Mouse (Mus musculus) mouse embryonic stem cell (cell line): ENCODE measurements around the gene Ang2.
"Not testable (repeated sequence)": the region's sequence is repeated elsewhere in the genome, so short reads cannot be mapped to it uniquely, and the experiment has no call there.

Experiments used
- in situ Hi-C, 2 experiments: fragments of 300-500 bp; cut with MboI; formaldehyde crosslinking; loops; 1 replicate in 1 of 2; 3 replicates in 1 of 2; pipeline ENCODE4 v1.14.3; 2019 to 2020; ENCODE audit warnings: low sequenced_read_pairs in 2 of 2, low pct_unique_long_range_greater_than_20kb in 1 of 2, mixed read lengths in 1 of 2; ENCODE audit not compliant: unreplicated experiment in 1 of 2

Gene Ang2

DNA sequence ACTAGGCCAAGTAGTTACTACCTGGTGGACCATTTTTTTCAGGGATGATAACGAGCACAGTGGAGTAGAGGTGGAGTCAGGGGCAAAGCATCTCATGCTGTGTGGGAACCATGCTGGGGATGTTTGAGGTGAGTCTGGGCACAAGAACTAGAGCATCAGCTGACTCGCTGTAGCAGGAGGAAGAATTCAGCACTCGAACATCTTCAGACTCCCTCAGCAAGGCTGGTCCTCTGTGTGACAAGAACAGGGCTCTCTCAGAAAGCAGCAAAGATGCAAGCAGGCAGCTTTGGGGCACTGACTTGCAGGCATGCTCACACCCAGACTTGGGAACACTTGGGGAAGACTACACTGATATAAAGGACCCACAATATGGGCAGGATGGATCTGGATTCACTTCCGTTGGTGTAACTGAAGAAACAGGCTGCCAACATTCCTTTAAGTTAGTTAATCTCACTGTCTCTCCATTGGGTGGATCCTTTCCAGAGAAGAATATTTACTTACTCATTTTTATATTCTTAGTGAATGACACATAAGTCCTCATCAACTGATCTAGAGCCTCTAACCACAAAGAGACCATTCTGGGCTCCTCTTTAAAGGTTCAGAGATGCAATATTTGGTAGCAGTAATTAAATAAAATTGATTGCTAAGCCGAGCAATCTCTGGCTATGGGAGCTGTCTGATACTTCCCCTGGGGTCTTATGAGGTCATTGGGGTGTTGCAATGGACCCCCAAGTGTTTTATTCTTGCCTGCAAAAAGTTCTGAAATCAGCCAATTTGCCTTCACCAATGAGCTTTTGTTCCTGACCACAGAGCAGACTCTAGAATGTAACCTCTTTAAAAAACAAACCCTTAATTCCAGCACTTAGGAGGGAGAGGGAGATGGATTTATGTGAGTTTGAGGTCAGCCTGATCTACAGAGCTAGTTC lies at the start of gene Ang2:
Gene Ang2, minus strand, starts transcription at position 51 of the 926 bp plus-strand sequence.
- in situ Hi-C loops: no loop called here

DNA sequence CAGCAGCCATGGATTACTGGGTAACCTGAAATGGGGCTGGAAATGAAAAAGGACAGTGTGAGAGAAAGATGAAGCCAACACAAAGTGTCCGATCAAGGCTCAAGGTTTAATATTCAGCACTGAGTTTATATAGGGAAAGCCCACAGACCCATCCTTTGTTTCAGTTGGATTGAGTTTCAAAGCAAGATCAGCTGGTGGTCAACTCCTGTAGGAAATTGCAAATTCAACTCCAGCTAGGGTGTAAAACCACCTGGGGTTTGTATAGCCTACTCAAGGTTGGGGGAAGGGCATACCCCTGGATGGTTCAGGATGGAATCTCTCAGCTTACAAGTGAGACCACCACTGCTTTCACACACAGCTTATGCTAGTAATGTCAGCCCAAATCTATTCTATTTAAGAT lies 48.8 kb upstream of the Ang2 start:
- in situ Hi-C loops: no loop called here

GRCm38 (mm10) chr14:51240899-51241298 lies 42.0 kb upstream of the Ang2 start:
- in situ Hi-C loops: no loop called here

GRCm38 (mm10) chr14:51237488-51237887 lies 38.5 kb upstream of the Ang2 start:
- in situ Hi-C loops: not testable (repeated sequence)

GRCm38 (mm10) chr14:51229657-51230056 lies 30.7 kb upstream of the Ang2 start:
- in situ Hi-C loops: not testable (repeated sequence)

DNA sequence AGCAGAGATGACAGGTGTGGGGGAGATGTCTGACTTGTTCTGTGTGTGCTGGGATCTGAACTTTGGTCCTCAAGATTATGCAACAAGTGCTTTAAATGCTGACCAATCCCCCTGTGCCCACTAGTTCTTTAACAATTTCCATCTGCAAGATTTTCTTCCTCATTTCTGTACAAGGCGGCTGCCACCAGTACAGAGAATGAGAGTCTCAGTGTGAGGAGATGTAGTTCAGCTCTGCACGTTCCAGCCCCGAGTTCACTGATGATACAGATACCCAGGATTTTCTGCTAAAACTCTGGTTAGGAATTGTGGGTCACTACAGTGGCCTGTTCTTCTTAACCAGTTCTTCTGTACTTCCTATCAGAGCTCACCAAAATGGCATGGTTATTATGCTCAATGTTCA lies 21.1 kb upstream of the Ang2 start:
- in situ Hi-C loops: not testable (repeated sequence)

GRCm38 (mm10) chr14:51203115-51203514 lies 4.2 kb upstream of the Ang2 start, which contains the start of gene Ear14:
Gene Ear14 (plus strand): TSS chr14:51203391.
- in situ Hi-C loops: no loop called here

DNA sequence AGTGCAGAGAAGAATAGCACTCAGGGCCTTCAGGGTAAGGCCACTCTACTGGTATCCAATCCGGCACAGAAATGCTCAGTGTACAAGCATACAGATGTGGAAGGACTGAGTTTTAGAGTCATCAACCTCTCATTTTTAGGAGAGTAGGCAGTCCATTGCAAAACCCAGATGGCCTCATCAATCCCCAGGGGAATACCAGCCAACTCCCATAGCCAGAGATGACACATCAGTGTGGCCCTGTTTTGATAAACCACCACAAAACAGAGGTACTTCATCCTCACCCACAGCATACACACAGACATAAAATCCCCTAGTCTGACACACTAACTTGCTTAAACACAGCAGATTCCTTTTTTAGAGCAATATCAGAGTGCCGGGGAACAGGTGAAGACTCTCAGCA lies 1.5 kb upstream of the Ang2 start:
- in situ Hi-C loops: no loop called here

DNA sequence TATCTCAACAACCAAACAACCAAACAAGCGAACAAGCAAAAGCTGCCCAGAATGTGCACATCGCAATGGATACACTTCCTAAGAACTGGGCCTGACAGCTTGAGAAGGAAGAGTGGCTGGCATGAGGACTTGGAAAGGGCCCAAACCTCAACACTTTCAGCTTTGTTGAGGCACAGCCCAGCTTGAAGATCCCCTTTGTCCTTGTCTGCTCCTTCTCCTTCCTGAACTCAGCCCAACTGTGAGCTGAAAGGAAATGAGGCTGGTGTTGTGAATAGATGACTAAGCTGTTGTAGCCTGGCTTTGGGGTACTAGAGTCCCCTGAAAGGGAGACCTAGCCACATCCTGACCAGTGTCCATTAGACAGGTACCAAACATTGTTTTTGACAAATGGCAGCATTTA lies 1.1 kb upstream of the Ang2 start:
- in situ Hi-C loops: no loop called here

DNA sequence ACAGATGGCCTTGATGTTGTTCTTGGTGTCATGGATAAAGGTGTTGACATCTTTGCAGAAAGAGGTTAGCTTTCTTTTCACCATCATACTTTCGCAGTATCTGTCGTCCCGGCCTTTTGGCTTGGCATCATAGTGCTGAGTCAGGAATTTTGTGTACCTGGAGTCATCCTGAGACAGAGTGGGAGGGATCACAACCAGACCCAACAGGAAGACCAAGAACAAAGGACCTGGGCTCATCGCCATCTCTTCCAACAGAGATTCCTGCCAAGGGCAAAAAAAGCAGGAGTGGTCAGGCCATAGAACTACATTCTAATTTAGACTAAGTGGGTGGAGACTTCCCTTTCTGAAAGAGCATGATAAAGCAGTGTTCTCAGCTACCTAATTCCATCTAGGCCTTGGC lies 3.3 kb downstream of the Ang2 start:
- in situ Hi-C loops: no loop called here

DNA sequence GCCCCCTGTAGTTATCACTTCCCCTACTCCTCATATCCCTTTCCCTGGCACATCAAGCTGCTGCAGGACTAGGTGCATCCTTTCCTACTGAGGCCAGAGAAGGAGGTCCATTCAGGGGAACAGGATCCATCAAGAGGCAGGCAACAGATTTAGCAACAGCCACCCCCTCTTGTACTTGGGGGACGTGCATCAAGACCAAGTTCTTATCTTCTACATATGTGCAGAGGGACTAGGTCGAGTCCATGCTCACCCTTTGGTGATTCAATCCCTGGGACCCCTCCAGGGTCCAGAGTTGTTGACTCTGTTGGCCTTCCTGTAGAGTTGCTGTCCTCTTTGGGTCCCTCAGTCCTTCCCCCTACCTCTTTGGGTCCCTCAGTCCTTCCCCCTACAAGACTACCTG lies 17.9 kb downstream of the Ang2 start:
- in situ Hi-C loops: not testable (repeated sequence)

DNA sequence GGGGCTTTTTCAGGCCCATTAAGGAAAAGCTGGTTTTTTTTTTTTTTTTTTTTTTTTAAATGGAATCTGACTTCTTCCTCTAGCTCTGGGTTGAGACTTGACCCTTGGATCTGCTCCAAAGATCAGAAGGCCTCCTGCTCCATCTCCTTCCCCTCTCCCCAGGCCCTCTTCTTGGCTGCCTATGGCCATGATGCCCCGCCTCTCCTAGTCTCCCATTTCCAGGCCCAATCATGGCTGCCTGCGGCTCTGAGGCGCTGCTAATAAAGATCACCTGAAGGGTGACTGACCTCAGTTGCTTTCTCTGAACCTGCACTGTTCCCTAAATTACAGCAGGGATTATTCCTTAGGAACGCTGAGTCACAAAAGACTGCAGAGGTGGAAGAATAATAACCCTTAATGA lies 25.1 kb downstream of the Ang2 start:
- in situ Hi-C loops: loop anchor here in 1 of 2 experiments (5.0 kb wide), 1 partner anchor 93 kb away; no protein-coding TSS in a partner anchor

DNA sequence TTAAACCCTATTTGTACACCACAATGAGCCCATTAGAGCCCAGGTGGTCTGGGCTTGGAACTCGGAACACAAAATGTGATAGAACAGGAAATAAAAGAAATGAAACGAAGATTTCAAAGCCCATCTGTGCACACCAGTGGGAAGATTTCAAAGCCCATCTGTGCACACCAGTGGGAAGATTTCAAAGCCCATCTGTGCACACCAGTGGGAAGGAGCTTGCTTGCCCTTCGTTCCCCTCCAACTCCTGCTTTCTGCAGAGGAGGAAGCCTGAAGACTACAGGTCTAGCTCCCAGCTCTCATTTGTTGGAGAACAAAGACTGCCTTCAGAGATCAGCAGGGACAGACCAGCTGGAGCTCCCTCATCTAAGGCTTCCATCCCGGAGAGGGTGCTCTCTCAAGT lies 26.0 kb downstream of the Ang2 start:
- in situ Hi-C loops: loop anchor here in 1 of 2 experiments (5.0 kb wide), 1 partner anchor 94 kb away; no protein-coding TSS in a partner anchor

- in situ Hi-C loops: loop anchor here in 1 of 2 experiments (5.0 kb wide), 1 partner anchor 95 kb away; no protein-coding TSS in a partner anchor
Measured at GRCm38 (mm10) chr14:51172095-51172865, 26.7 kb downstream of the Ang2 start.

DNA sequence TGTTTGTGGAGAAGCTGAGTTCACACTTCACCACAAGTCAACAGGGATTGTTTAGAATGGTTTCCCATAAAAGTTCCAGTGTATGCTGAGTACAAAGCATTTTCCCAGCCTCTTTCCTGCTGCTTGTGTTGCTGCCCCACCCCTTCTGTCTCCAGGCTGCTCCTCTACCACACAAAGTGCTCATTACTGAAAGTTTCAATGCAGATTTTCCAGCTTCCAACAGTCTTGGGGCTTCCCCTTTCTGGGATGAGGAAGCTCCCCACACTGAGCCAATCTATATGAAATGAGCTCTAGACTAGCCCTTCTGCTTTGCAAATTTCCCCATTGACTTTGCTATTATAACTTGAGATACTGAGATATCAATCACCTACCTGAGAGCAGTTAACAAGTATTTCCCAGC lies 32.9 kb downstream of the Ang2 start:
- in situ Hi-C loops: no loop called here

DNA sequence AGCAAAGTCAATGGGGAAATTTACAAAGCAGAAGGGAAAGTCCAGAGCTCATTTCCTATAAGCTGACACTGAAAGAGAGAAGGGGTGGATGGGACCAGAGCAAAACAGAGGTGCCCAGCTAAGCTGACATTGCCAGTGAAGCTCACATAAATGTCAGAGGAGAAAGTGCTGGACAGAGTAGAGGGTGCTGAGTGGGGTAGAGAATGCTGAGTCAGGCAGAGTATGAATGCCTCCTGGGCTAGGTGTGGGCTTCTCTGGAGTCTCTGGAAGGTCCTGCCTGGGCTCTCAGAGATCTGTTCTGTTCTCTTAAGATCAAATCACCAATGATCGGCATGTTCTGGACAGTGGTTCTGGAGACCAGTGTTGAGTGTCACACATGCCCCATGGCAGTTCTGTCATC lies 33.5 kb downstream of the Ang2 start:
- in situ Hi-C loops: no loop called here

- in situ Hi-C loops: not testable (repeated sequence)
Measured at GRCm38 (mm10) chr14:51163323-51163722, 35.6 kb downstream of the Ang2 start.

GRCm38 (mm10) chr14:51161976-51162375 lies 37.0 kb downstream of the Ang2 start, which contains the start of gene Rnase2b:
Gene Rnase2b (plus strand): TSS chr14:51162260.
- in situ Hi-C loops: not testable (repeated sequence)

DNA sequence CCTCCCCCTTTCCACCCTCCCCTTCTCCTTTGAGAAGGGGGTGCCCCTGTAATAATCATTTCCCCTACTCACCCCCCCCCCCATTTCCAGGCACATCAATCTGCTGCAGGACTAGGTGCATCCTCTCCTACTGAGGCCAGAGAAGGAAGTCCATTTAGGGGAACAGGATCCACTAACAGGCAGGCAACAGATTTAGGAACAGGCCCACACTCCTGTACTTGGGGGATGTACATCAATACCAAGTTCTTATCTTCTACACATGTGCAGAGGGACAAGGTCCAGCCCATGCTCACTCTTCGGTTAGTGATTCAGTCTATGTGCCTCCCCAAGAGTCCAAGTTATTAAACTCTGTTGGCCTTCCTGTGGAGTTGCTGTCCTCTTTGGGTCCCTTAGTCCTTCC lies 41.9 kb downstream of the Ang2 start:
- in situ Hi-C loops: no loop called here
